Mouse (Mus musculus) heart, embryonic 12.5 days (tissue): ENCODE results near the gene Birc5. TPM values are rescaled to one million over a fixed set of nuclear protein-coding genes. Genes with fewer than 3 reads are reported as not detected.

Source experiments
- ATAC-seq: fragments of 200-750 bp; cut with Nextera tagmentation; 2 replicates; pipeline ENCODE4 v1.8.0; 2017; ENCODE audit warnings: moderate TSS enrichment, moderate library complexity; ENCODE audit not compliant: insufficient number of reproducible peaks, low FRiP score
- H3K27ac ChIP-seq: fragments of 300-500 bp; sonication (generic); 2 replicates; pipeline ENCODE4 v1.5.1; 2016; ENCODE audit warnings: mild to moderate bottlenecking, moderate library complexity; ENCODE audit not compliant: poor library complexity, severe bottlenecking
- H3K27me3 ChIP-seq: fragments of 300-500 bp; sonication (generic); replicated peaks from 2 replicates; pipeline ENCODE4 v1.6.1; 2016; ENCODE audit warnings: mild to moderate bottlenecking, moderate library complexity
- H3K36me3 ChIP-seq: fragments of 300-500 bp; sonication (generic); 2 replicates; pipeline ENCODE4 v1.6.1; 2016; ENCODE audit warnings: mild to moderate bottlenecking, moderate library complexity
- H3K4me1 ChIP-seq: fragments of 300-500 bp; sonication (generic); replicated peaks from 2 replicates; pipeline ENCODE4 v1.6.1; 2016; ENCODE audit warnings: mild to moderate bottlenecking
- H3K4me2 ChIP-seq: fragments of 300-500 bp; sonication (generic); 2 replicates; pipeline ENCODE4 v1.6.1; 2016; ENCODE audit warnings: mild to moderate bottlenecking, moderate library complexity
- H3K4me3 ChIP-seq: fragments of 300-500 bp; sonication (generic); 2 replicates; pipeline ENCODE4 v1.5.1; 2016; ENCODE audit warnings: mild to moderate bottlenecking
- H3K9ac ChIP-seq: fragments of 300-500 bp; sonication (generic); 2 replicates; pipeline ENCODE4 v1.6.1; 2016; ENCODE audit warnings: mild to moderate bottlenecking, moderate library complexity
- H3K9me3 ChIP-seq: fragments of 300-500 bp; sonication (generic); replicated peaks from 2 replicates; pipeline ENCODE4 v1.6.1; 2016; ENCODE audit warnings: mild to moderate bottlenecking, moderate library complexity
- WGBS: fragments of 180-500 bp; shearing (Covaris S2); methylation state at CpG from one replicate; pipeline ENCODE4 v1.1.7; 2016; 5-methylcytosine and 5-hydroxymethylcytosine counted together
- polyA plus RNA-seq: library from polyadenylated mRNA; unstranded; fragments of >200 nt; fragmentation: Nextera tagmentation; extraction: Ambion mirVana; gene quantifications from 2 replicates; pipeline ENCODE4 v1.2.1, GENCODE M21; 2016

Gene Birc5
- polyA plus RNA-seq, 1 experiment from 2014 or later = 250 TPM

DNA sequence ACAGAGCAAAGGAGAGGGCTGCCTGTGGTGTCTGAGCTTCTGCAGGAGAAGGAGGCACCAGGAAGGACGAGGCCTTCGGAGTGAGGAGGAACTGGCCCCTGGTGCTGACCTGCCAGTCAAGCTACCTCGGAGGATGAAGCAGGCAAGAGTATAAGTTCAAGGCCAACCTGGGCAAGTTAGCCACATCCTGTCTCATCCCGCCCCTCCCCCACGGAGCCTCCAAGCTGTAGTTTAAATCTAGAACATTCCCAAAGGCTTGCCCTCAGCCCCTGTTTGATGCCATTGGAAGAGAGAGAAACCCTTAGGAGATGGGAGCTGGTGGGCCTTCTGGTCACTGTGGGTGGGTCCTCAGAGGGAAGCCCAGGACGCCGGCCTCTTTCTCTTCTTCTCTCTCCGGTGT is 55.4 kb downstream of the Birc5 start:
- no peaks in the 10 kb centered on the region for H3K36me3 ChIP-seq
- H3K9me3 ChIP-seq = peaks cover 4% of the 10 kb centered on the region; the same call in 1 of the 2 replicates
- H3K27me3 ChIP-seq = no peaks in the 10 kb centered on the region
- WGBS = 72% methylated on average over 8 of the region's 8 CpGs
- H3K27ac ChIP-seq = no peak overlapping the region
- no peak overlapping the region for H3K4me3 ChIP-seq
- ATAC-seq = no peak
- no peak overlapping the region for H3K9ac ChIP-seq
- H3K4me2 ChIP-seq = no peak overlapping the region
- H3K4me1 ChIP-seq = no peaks in the 10 kb centered on the region

Other genes starting within 250 kb of the Birc5 start
- gene Tnrc6c, start 195.0 kb upstream of the Birc5 start, polyA plus RNA-seq = 7.6 and 8.2 TPM in 2 replicates
- gene Tmc8, start 67.2 kb upstream of the Birc5 start, polyA plus RNA-seq = 4.0 and 4.1 TPM in 2 replicates
- 23.8 and 26.5 TPM in 2 replicates for gene Tmc6, start 67.1 kb upstream of the Birc5 start, polyA plus RNA-seq
- 0.71 and 1.7 TPM in 2 replicates for gene 6030468B19Rik, start 51.6 kb upstream of the Birc5 start, polyA plus RNA-seq
- 0.78 and 0.82 TPM in 2 replicates for gene Gm20708, start 39.6 kb upstream of the Birc5 start, polyA plus RNA-seq
- 68.9 and 69.3 TPM in 2 replicates for gene Syngr2, start 39.6 kb upstream of the Birc5 start, polyA plus RNA-seq
- gene Afmid, start 23.3 kb upstream of the Birc5 start, polyA plus RNA-seq = 10.5 and 13.5 TPM in 2 replicates
- gene Tk1, start 23.2 kb upstream of the Birc5 start, polyA plus RNA-seq = 101 and 105 TPM in 2 replicates
- not detected in 2 replicates for gene Tmem235, start 11.5 kb downstream of the Birc5 start, polyA plus RNA-seq
- gene Tha1, start 24.2 kb downstream of the Birc5 start, polyA plus RNA-seq = 3.7 and 4.9 TPM in 2 replicates
- gene Socs3, start 120.8 kb downstream of the Birc5 start, polyA plus RNA-seq = 7.1 and 8.0 TPM in 2 replicates
- 28.9 and 29.6 TPM in 2 replicates for gene Pgs1, start 137.0 kb downstream of the Birc5 start, polyA plus RNA-seq